In the genomic region with DNA sequence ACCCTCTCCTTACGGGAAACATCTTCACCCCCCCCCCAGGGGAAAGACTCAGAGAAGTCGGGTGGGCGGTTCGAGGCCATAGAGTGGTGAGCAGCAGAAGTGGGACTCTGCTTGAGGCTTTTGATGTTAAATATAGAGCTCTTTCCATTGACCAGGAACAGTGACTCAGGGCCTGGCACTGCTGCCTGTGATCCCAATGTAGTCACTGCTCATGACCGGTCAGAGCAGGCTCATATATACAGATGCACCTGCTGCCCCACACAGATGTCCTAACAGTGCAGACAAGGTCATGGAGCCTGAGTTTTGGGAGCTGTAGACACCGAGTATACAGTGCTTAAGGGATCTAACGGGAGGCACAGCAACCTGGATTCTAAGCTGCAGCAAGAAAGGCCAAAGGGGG, we compare ENCODE assay signal across 37 mouse cellular contexts. TPM values are rescaled to one million over a fixed set of nuclear protein-coding genes. Genes with fewer than 3 reads are reported as not detected.
DNase-seq lines count a peak whose midpoint lies in the region; ATAC-seq and TF ChIP-seq lines count a peak whose summit lies in the region.
"Had no signal": no experiment of that assay in that cellular context is flagged by ENCODE, and none has a peak within 500 bp of the region (broad histone marks: within the 10 kb centered on the region; RNA-seq: fewer than 3 reads in every experiment).

No protein-coding gene starts in this region.

- H3K9ac ChIP-seq in forebrain, embryonic 14.5 days (ENCODE audit: low read length): no peak overlapping the region
- no peak overlapping the region for H3K9ac ChIP-seq in midbrain, embryonic 11.5 days (ENCODE audit: low read length)
- no peak overlapping the region for H3K9ac ChIP-seq in midbrain, postnatal 0 days (replicated peaks; ENCODE audit: low read length, poor library complexity, severe bottlenecking)
- H3K9ac ChIP-seq: embryonic facial prominence, embryonic 13.5 days; heart, embryonic 13.5 days; liver, embryonic 14.5 days; midbrain, embryonic 15.5 days; neural tube, embryonic 12.5 days had no signal

- DNase-seq in forebrain, embryonic 14.5 days (ENCODE audit: low spot score): no peak
- DNase-seq in forebrain, embryonic 10.5 days (ENCODE audit: extremely low spot score, low spot score): no peak
- no peak for DNase-seq in heart, embryonic 10.5 days (ENCODE audit: low spot score)
- DNase-seq in heart, postnatal 25 days (ENCODE audit: low spot score): no peak
- DNase-seq in midbrain, embryonic 11.5 days (ENCODE audit: low spot score, missing footprints): peak; percentile 10
- DNase-seq in midbrain, postnatal 0 days (ENCODE audit: low spot score): no peak
- DNase-seq in adrenal gland, postnatal 14 days: no peak
- no peak for DNase-seq in spleen, postnatal 36 days (ENCODE audit: low spot score in 2 of 2)
- DNase-seq: adrenal gland, postnatal 25 days; cerebellum, adult 11-12 months; cerebellum, adult 9-11 months; heart, postnatal 14 days; kidney, adult 18-20 months; kidney, postnatal 36 days; liver; lung, adult 2 months; lung, postnatal 10 days had no signal

- no peak overlapping the region for H3K4me2 ChIP-seq in forebrain, embryonic 14.5 days (ENCODE audit: low read length)
- no peak overlapping the region for H3K4me2 ChIP-seq in midbrain, embryonic 11.5 days
- no peak overlapping the region for H3K4me2 ChIP-seq in midbrain, postnatal 0 days (ENCODE audit: low read depth, low read length, poor library complexity, severe bottlenecking)
- H3K4me2 ChIP-seq: embryonic facial prominence, embryonic 13.5 days; heart, embryonic 13.5 days; midbrain, embryonic 15.5 days; neural tube, embryonic 12.5 days had no signal

- WGBS in forebrain, embryonic 14.5 days: 88% methylated on average over 7 of the region's 7 CpGs
- WGBS in forebrain, embryonic 10.5 days: 82% methylated on average over 7 of the region's 7 CpGs
- 52% methylated on average over 7 of the region's 7 CpGs for WGBS in heart, embryonic 10.5 days
- WGBS in midbrain, embryonic 11.5 days: 84% methylated on average over 7 of the region's 7 CpGs
- WGBS in midbrain, postnatal 0 days: 87% methylated on average over 7 of the region's 7 CpGs

- ATAC-seq in forebrain, embryonic 14.5 days: no peak
- no peak for ATAC-seq in midbrain, embryonic 11.5 days (ENCODE audit: low FRiP score)
- ATAC-seq in midbrain, postnatal 0 days (ENCODE audit: low FRiP score): no peak
- ATAC-seq: hindbrain, embryonic 16.5 days; midbrain, embryonic 15.5 days; Patski had no signal

- no peak overlapping the region for H3K4me3 ChIP-seq in forebrain, embryonic 14.5 days (ENCODE audit: low read depth, low read length)
- no peak overlapping the region for H3K4me3 ChIP-seq in forebrain, embryonic 10.5 days
- no peak overlapping the region for H3K4me3 ChIP-seq in heart, embryonic 10.5 days
- H3K4me3 ChIP-seq in midbrain, embryonic 11.5 days (ENCODE audit: low read depth, low read length): no peak overlapping the region
- H3K4me3 ChIP-seq in midbrain, postnatal 0 days (ENCODE audit: low read depth, low read length): no peak overlapping the region
- H3K4me3 ChIP-seq: embryonic facial prominence, embryonic 13.5 days; heart, embryonic 13.5 days; midbrain, embryonic 15.5 days; neural tube, embryonic 12.5 days had no signal

- H3K27me3 ChIP-seq in forebrain, embryonic 14.5 days (replicated peaks; ENCODE audit: control insufficient read depth, insufficient read depth, low read length): no peaks in the 10 kb centered on the region
- H3K27me3 ChIP-seq in forebrain, embryonic 10.5 days (ENCODE audit: poor library complexity, severe bottlenecking): peaks cover 4% of the 10 kb centered on the region; the same call in 1 of the 2 replicates
- no peaks in the 10 kb centered on the region for H3K27me3 ChIP-seq in heart, embryonic 10.5 days (ENCODE audit: insufficient read depth, poor library complexity, severe bottlenecking)
- no peaks in the 10 kb centered on the region for H3K27me3 ChIP-seq in midbrain, embryonic 11.5 days (ENCODE audit: control insufficient read depth, insufficient read depth, low read length)
- H3K27me3 ChIP-seq in midbrain, postnatal 0 days (ENCODE audit: insufficient read depth, low read length): no peaks in the 10 kb centered on the region
- H3K27me3 ChIP-seq: embryonic facial prominence, embryonic 13.5 days; heart, embryonic 13.5 days; midbrain, embryonic 15.5 days; neural tube, embryonic 12.5 days; Patski had no signal

- H3K9me3 ChIP-seq in forebrain, embryonic 14.5 days (replicated peaks; ENCODE audit: control insufficient read depth, low read length): no peaks in the 10 kb centered on the region
- no peaks in the 10 kb centered on the region for H3K9me3 ChIP-seq in forebrain, embryonic 10.5 days
- no peaks in the 10 kb centered on the region for H3K9me3 ChIP-seq in heart, embryonic 10.5 days
- no peaks in the 10 kb centered on the region for H3K9me3 ChIP-seq in midbrain, embryonic 11.5 days (ENCODE audit: control insufficient read depth, low read length)
- no peaks in the 10 kb centered on the region for H3K9me3 ChIP-seq in midbrain, postnatal 0 days (ENCODE audit: low read length)
- H3K9me3 ChIP-seq: embryonic facial prominence, embryonic 13.5 days; heart, embryonic 13.5 days; midbrain, embryonic 15.5 days; neural tube, embryonic 12.5 days had no signal

- TF ChIP-seq CTCF in midbrain, postnatal 0 days (IDR thresholded peaks at IDR 0.05): no peak

- peaks cover 9% of the 10 kb centered on the region for H3K4me1 ChIP-seq in forebrain, embryonic 14.5 days (ENCODE audit: control insufficient read depth, insufficient read depth, low read length)
- H3K4me1 ChIP-seq in forebrain, embryonic 10.5 days: peaks cover 7% of the 10 kb centered on the region; the same call in 1 of the 2 replicates
- peaks cover 31% of the 10 kb centered on the region for H3K4me1 ChIP-seq in heart, embryonic 10.5 days
- no peaks in the 10 kb centered on the region for H3K4me1 ChIP-seq in midbrain, embryonic 11.5 days (ENCODE audit: control insufficient read depth, insufficient read depth, low read length)
- H3K4me1 ChIP-seq in midbrain, postnatal 0 days (ENCODE audit: insufficient read depth, low read length): no peaks in the 10 kb centered on the region
- H3K4me1 ChIP-seq: midbrain, embryonic 15.5 days; neural tube, embryonic 12.5 days had no signal

- intact Hi-C loops in heart, postnatal 25 days (cut with DNase I): no loop called here

- no peaks in the 10 kb centered on the region for H3K36me3 ChIP-seq in forebrain, embryonic 14.5 days (ENCODE audit: control insufficient read depth, insufficient read depth, low read length)
- H3K36me3 ChIP-seq in forebrain, embryonic 10.5 days (replicated peaks): no peaks in the 10 kb centered on the region
- no peaks in the 10 kb centered on the region for H3K36me3 ChIP-seq in heart, embryonic 10.5 days
- no peaks in the 10 kb centered on the region for H3K36me3 ChIP-seq in midbrain, embryonic 11.5 days (ENCODE audit: control insufficient read depth, insufficient read depth, low read length)
- H3K36me3 ChIP-seq in midbrain, postnatal 0 days (ENCODE audit: insufficient read depth, low read length): no peaks in the 10 kb centered on the region
- H3K36me3 ChIP-seq: embryonic facial prominence, embryonic 13.5 days; heart, embryonic 13.5 days; midbrain, embryonic 15.5 days; neural tube, embryonic 12.5 days had no signal

- peak overlapping the region; percentile 85 for H3K27ac ChIP-seq in forebrain, embryonic 14.5 days (ENCODE audit: low read depth, low read length)
- no peak overlapping the region for H3K27ac ChIP-seq in forebrain, embryonic 10.5 days
- H3K27ac ChIP-seq in heart, embryonic 10.5 days: peak overlapping the region; percentile 49
- no peak overlapping the region for H3K27ac ChIP-seq in midbrain, embryonic 11.5 days (ENCODE audit: low read depth, low read length)
- no peak overlapping the region for H3K27ac ChIP-seq in midbrain, postnatal 0 days (ENCODE audit: low read depth, low read length)
- H3K27ac ChIP-seq: embryonic facial prominence, embryonic 13.5 days; heart, embryonic 13.5 days; liver, embryonic 14.5 days; macrophage; midbrain, embryonic 15.5 days; neural tube, embryonic 12.5 days had no signal

RNA-seq across cellular contexts. Expression of gene AL607142.1, which starts 18.9 kb away (rescaled TPM):
- not detected in 2 replicates for polyA plus RNA-seq in forebrain, embryonic 14.5 days (2014; fragmentation: Nextera tagmentation; extraction: Ambion mirVana)
- polyA plus RNA-seq in forebrain, embryonic 10.5 days (2016; fragmentation: Nextera tagmentation; extraction: Ambion mirVana): not detected in 2 replicates
- not detected in 2 replicates for polyA plus RNA-seq in heart, embryonic 10.5 days (2016; fragmentation: Nextera tagmentation; extraction: Ambion mirVana)
- total RNA-seq in heart, postnatal 25 days (2021): not detected
- not detected in 2 replicates for polyA plus RNA-seq in midbrain, embryonic 11.5 days (2014; fragmentation: Nextera tagmentation; extraction: Ambion mirVana)
- total RNA-seq in midbrain, postnatal 0 days (2014; rRNA removed): not detected in 2 replicates
- polyA plus RNA-seq in midbrain, postnatal 0 days (2015; fragmentation: Nextera tagmentation; extraction: Ambion mirVana): not detected in 2 replicates
- total RNA-seq in adrenal gland, postnatal 14 days (2021): not detected in 2 replicates
- total RNA-seq: adrenal gland, postnatal 25 days; granulocyte monocyte progenitor cell, adult 5-6 weeks; heart, postnatal 14 days; layer of hippocampus, adult 8-10 months; layer of hippocampus, postnatal 36 days; left cerebral cortex, postnatal 14 days; MEL had no signal
- polyA plus RNA-seq: embryonic facial prominence, embryonic 13.5 days; heart, embryonic 13.5 days; hindbrain, embryonic 11.5 days; hindbrain, embryonic 16.5 days; intestine, embryonic 14.5 days; kidney, embryonic 16.5 days; limb, embryonic 11.5 days; liver, embryonic 14.5 days; lung, adult 2 months; macrophage; midbrain, embryonic 15.5 days; neural tube, embryonic 12.5 days; Patski; stomach, embryonic 14.5 days; testis, adult 2 months; thymus, postnatal 0 days had no signal

Comparison
In these comparisons a context has a peak if more than half of its experiments do, and no peak if none do; other contexts are left out.
1. H3K27ac ChIP-seq: peak in forebrain, embryonic 14.5 days (single experiment) and heart, embryonic 10.5 days (single experiment); none in forebrain, embryonic 10.5 days (single experiment), midbrain, embryonic 11.5 days (single experiment) and midbrain, postnatal 0 days (single experiment).